Mouse (Mus musculus) frontal cortex, postnatal 10 days (tissue): ENCODE measurements at regions not wholly inside any gene's neighbourhood (a gene's known extent, or its start where the extent isn't known, plus 50 kb on each side); places are given as distances from the start of the nearest gene placed in this dataset.
"Not testable (repeated sequence)": the region's sequence is repeated elsewhere in the genome, so short reads cannot be mapped to it uniquely, and the experiment has no call there.

Source experiments
- DNase-seq, 2 experiments: peaks; one replicate each; pipeline ENCODE4 v3.0.0; 2022; ENCODE audit warnings: low spot score in 2 of 2, mixed read lengths in 1 of 2

DNA sequence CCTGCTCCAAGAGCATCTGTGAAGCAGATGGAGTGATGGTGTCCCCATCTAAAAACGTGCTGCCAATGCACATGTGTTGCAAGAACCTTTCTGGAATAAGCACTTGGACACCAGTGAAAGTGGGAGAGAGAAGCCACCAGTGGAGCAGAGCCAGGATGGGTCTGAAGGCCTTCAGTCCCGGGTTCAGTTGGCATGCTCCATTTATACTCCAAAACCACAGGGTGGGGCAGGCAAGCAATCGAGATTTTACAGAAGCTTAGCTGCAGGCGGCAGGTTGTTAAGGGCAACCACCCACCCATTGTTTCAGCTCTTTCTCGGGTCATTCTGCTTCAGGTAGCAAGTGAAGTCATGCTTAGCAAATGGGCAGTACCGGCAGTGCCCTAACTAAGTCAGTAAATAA lies 51.8 kb upstream of the Sv2b start:
- DNase-seq: no peak

DNA sequence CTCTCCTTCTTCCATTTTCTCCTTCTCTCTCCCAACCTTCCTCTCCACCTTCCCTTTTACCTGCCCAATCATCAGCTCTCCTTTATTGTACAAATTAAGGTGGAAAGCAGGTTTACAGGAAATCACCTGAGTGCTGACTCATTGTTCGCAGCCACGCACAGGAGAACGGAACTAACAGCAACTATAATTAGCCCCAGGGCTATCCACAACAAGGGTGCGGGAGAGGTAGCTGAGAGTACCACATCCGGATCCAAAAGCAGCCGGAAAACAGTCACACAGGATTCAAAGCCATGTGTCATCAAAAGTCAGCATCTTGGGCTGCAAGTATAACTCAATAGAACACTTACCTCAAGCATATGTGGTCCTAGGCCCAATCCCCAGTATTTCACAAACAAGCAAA lies 53.5 kb upstream of the Sv2b start:
- no peak for DNase-seq

DNA sequence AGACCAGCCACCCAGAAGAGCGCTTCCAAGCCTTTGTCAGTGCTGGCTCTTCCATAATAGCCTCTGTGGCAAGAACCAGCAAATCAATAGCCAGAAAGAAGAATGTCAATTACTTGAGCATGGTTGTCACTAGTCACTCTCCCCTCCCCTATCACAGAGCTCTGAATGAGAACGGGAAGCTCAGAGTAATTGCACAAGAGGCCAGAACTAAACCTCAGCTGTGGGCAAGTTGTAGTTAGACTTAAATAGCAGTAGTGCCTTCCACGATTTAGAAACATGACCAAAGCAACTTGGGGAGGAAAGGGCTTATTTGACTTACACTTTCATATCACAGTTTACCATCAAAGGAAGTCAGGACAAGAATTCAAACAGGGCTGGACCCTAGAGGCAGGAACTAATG lies 56.4 kb upstream of the Sv2b start:
- no peak for DNase-seq

DNA sequence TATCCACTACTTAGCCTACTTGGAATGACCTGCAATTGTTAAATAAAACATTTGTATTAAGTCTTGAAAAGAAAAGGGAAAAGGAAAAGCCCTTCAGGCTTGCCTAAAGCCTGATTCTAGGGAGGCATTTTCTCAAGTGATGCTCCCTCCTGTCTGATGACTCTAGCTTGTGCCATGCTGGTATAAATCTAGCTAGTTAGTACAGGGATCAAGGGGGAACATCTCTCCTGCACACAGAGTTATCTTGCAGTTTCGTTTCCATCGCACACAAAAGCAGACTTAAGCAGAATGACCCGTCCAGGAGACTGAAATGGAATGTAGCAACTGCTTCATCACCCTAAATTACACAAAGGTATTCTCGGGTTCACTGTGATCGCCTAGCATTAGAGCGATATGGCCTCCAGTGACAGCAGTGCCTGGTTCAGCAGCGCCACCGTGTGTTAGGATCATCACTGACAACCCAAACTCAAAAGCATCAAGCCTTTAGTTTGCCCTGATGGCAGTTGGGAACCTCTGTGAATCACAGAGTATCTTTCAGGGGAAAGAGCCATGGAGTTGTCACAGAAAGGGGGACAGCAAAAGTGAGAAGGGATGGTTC lies 57.3 kb upstream of the Sv2b start:
- DNase-seq: peak; percentile 53 to 86

DNA sequence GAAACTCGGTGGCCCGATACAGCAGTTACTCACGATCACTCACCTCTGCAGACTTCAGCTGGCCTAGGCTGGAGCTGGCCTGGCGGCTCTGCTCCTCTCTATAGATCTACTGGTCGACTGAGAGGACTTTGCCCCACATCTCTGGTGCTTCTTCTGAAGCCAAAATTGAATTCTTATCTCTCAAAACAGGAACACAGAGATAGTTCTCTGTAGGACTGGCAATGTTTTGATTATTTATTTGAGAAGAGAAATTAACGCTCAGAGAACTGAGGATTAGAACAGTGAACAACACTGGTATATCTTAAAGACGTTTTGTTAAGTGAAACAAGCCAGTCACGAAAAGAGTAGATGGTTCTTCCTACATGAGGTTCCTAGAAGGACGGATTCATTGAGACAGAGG lies 59.3 kb upstream of the Sv2b start:
- DNase-seq: no peak

DNA sequence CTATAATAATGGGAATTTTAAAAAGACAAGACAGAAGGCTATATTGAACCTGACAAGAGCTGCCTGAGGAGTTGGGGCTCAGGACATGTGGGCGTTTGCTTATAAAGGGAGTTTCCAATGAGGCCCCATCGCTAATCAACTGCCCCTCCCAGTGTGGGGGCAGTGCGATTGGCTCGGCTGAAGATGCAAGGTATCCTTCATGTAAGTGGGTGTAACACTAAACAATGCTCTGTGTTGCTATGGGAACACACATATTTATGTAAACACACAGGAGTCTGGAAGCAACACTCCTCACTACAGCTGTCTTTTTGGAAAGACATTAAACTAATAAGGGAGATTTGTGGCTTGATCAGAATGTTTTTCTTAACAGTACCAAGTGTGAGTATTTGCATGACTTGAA lies 60.3 kb upstream of the Sv2b start:
- DNase-seq: no peak

DNA sequence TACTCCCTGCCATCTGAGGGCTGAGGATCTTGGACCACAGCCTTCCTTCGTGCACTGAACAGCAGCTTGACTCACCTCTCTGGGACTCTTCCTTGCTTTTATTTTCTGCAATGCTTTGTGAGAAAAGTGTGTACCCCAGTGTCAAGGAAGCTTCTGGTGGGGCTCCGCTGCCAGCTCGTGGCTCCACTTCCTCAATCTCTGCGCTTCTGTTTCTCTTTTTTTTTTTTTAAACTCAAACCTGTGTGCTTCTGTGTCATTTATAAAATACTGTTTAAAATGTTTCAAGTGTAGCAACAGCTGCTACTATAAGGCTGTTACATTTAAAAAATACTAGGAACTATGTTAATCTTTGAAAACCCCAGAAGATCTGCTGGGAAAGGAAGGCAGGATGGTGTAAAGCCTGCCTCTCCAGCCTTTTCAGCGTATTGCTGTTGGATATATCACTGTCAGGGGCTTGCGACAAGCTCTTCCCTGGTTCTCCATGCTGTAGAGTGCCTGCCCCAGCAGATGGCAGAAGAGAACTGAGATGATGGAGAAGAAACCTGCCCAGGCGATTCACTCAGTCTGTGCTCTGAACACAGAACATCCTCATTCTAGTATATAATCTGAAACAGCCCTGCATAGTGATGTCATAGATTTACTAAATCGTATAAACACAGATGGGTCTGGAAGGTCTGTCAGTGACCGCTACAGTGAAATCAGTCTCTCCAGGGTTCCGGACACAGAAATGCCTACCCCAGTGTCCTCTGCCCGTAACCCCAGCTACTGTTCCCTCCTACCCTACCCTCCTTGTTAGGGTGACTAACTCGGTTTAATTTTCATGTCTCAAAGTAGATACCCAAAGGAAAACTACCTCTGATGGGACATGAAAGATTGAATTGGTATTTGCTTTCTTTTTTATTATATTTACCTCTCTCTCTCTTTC lies 61.8 kb upstream of the Sv2b start:
- peak; percentile 71 to 86 for DNase-seq

DNA sequence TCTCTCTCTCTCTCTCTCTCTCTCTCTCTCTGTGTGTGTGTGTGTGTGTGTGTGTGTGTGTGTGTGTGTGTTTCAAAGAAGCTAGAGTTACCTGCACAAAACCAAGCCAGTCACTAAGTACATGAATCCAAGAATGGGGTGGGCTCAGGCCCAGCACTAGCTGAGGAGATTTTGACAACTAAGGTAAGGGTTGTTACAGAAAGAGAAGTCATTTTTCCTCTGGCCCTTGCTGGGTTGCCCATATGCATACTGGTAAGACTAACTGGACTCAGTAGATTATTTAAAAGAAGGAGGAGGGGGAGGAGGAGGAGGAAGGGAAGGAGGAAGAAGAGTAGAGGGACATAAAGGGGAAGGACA lies 62.4 kb upstream of the Sv2b start:
- DNase-seq: no peak

DNA sequence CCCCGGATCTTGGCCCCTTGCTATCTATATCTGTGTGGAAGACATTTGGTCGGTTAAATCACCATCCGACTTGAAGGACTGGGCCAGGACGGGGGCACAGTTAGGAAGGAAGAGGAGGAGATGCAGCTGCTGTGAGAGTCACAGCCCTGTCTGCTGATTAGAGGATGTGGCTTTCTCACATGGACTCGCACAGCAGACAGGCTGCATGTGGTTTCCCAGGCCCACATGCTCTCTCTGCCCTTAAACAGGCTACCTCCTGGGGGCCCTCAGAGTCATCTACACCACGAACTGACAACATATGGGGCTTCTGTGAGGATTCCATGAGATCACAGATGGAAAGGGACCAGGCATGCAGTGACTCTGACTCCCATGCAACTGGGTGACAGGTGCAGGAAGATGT lies 62.9 kb upstream of the Sv2b start:
- no peak for DNase-seq

DNA sequence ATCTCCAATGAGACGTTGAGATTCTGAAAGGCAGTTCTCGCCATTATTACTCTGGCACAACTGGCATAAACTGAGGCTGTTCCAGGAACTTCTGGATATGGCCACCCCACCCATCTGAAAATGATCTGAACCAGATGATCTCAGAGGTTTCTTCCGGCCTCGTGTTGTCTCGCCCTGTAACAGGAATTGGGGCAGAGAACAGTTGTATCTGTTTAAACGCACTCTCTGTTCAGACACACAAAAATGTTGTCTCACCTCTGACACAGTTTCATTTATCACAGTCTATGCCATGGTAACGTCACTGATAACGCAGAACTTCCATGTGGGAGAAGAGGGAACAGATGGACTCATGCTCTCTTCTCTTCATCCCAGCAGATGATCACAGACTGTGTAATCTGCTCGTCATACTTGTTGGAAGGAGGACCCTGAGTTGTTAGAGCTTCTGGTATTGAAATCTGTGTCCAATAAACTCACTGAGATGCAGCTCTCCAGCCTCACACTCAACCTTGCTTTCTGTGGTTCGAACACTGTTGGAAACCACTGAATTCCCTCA lies 63.9 kb upstream of the Sv2b start:
- no peak for DNase-seq

DNA sequence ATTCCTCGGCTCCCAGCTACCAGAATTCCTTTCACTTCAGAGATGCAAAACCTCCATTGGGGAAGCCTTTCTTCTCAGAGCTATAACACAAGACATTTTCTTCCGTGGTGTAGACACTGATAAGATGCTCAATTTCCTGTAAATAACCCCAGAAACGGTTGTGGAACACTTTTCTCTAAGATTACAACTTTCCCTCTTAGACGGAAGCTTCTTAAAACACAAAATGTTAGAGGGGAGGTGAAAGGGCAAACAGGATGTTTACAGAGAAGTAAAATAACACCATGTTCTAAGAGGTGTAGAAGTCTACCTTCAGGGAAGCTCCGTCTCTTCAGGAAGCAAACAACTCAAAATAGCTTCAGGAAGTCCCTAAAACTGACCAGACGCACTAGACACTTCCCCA lies 65.4 kb upstream of the Sv2b start:
- no peak for DNase-seq

DNA sequence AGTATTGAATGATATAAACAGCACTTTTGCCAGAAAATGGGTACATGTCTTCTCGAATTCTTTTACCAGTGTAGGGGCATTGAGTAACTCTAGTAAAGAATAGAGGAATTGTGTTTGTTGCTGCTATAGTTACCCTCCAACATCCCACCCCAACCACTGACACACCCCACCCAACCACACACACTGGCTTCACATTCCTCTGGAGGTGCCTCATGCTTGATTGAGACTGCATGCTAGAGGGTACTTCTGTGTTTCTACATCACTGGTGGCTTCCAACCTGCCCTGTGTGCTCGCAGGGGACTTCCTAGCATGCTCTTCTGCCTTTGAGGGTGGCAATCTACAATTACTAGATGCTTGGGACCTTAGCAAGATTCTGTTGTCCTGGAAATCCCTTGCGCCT lies 70.5 kb upstream of the Sv2b start:
- no peak for DNase-seq

DNA sequence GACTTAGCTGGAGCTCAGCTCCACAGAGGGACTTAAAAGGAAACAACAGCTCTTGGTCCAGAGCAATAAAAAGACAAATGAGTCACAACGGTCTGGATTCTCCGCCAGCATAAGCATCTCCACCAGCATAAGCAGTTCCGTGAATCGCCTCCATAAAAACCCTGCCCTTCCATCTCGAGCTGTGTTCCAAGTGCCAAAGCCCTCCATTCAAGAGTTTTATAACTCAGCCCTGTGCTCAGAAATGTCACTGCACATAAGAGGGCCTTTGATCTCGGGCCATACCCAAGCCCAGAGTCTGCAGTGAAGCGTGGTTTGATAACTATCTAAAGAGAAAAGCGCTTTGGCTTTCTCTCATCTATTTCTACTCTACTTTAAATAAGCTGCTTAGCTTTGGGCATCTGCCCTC lies 70.8 kb upstream of the Akap13 start:
- DNase-seq: no peak

DNA sequence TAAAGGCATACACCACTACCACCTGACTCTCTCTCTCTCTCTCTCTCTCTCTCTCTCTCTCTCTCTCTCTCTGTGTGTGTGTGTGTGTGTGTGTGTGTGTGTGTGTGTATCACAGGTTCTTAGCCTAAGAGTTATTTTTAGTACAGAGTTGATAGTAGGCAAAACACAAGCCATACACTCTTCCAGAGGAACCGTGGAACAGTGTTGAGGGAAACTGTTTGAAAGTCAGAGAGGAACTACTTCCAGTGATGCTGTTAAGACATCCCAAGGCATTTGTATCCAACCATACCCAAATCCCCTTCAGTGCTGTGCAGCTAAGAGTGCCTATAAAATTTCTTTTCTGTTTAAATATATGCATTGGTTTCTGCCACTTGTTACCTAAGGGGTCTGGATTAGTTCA lies 68.3 kb upstream of the Akap13 start:
- no peak for DNase-seq

DNA sequence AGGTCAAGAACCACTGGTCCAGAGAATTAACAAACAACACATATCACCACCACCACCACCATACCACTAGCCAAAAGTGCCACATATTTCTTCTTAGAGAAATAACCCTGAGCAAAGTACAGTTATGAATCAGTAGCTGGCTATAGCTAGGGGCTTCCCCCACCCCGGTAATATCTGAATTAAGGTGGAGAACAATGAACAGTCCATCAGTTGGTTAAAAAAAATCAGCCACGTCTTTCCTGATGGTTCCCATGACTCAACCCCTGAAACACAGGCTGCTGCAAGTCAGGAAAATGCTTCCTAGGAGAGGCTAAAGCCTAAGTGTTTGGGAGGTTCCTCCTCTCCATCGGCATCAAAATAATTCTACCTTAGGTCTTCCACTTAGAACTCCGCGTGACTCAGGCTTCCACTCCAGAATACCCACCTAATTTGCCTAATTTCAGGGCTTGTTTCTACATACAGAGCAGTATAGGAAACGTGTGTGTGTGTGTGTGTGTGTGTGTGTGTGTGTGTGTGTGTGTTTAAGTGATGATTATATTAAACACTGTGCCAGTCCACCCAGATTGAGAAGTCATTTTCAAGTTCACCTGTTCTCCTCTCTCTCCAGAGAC lies 67.4 kb upstream of the Akap13 start:
- no peak for DNase-seq

DNA sequence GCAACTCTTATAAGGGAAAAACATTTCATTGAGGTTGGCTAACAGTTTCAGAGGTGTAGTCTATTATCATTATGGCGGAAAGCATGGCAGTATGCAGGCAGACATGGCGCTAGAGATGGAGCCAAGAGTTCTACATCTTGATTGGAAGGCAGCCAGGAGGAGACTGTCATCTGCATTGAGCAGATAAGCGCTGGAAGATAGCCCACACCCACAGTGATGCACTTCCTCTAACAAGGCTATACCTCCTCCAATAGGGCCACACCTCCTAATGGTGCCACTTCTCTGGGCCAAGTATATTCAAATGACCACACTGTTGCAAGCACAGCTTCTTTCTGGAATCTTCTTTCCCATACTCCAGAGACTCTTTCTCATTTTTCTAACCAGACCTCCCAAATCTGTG lies 65.2 kb upstream of the Akap13 start:
- no peak for DNase-seq

DNA sequence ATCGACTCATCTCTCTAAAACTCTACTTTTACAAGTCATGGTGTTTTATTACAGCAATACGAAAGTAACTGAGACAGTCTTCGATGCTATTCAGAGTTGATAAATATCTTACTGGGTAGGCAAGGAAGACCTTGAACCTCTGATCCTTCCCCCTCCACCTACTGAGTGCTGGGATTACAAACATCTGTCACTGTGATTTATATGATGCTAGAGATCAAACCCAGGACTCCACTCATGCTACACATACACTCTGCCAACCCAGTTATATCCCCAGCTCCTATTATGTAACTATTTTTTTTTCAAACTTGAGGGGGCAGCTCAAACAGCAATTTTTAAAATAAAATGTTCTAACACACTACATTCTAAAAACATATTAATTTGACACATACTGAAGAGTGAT lies 62.6 kb upstream of the Akap13 start:
- DNase-seq: no peak

DNA sequence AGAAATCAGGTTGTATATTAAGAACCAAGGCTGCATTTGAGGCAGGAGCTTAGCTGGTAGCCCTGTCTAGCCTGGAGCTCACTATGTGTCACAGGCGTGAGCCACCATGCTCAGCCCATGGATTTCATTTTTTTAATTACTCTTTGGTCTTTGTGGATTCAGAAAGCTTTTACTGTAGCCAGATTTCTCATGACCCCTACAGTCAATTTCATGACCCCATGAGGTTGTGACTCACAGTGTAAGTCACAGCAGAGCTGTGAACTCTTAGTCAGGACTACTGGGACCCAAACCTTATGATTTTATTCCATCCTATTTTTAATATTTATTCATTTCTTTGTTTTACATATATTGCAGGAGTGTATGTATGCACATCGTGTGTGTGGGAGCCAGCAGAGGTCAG lies 61.9 kb upstream of the Akap13 start:
- no peak for DNase-seq

DNA sequence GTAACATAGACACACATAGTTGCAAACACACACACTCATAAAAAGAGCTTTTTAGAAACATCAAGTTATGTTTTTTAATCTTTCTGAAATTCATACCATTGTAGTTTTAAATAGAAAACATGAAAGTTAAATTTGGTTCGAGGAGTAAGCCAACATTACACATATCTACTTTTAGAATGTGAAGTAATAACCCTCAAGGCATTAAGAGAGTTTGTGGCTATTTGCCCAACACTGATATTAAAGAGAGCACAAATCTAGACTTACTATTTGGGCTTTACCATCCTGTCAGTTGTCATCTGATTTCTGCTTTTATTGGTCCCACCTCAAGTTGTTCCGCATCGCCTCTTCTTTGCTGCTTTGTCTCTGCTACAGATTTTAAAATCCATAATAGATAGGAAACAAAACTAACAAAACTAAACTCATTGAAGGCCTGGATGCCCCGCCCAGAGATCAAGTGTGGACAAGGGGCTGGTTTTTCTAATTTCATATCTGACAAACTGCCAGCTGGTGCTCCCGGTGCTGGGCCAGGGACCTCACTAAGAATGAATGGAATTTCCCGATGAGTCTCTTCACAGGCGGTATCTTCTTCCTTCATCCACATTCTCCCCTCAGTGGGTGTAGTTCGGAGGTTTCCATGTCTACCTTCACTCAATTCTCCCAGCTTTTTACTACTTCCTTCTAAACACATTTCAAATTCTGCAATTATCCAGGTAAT lies 60.3 kb upstream of the Akap13 start:
- no peak for DNase-seq

DNA sequence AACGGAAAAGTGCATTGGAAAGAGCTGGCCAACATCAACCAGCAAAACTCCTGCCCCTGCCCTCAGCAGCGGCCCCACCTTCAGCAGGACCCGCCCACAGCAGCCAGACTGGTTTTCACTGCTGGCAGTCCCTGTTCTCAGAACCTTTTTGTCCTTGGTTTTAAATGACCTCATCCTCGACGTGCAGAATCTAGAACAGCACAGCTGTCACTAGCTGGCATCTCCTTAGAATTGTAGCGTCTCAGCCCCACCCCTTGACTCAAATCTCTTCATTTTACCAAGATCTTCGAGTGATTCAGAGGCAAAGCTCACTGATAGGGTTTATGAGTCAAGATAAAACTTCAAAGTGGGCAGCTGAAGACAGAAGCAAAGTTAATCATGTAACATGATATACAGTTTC lies 57.8 kb upstream of the Akap13 start:
- DNase-seq: no peak

DNA sequence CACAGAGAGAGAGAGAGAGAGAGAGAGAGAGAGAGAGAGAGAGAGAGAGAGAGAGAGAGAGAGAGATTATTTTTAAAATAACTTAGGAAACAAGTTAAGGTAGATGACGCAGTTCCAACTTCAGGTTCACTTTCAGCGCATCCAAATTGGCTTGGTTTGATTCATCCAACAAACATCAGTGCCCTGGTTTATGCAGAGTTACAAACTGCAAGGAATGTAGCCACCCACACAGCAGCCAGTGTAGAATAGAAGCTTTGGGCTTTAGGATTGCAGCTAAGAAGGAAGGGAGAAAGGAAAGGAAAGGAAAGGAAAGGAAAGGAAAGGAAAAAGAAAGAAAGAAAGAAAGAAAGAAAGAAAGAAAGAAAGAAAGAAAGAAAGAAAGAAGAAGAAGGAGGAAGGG lies 56.9 kb upstream of the Akap13 start:
- not testable (repeated sequence) for DNase-seq
